Mouse (Mus musculus): ENCODE measurements around the gene Macrod2. TPM values are rescaled to one million over a fixed set of nuclear protein-coding genes. Genes with fewer than 3 reads are reported as not detected.
A peak's percentile ranks its signal among the peaks of the same experiment; 100 is the strongest.

Macrod2 gene
- polyA plus RNA-seq, 1 experiment from 2014 or later = 35.0 TPM

GRCm38 (mm10) chr2:141587290-141587689, 1192.2 kb downstream of the Macrod2 start:
- H3K4me3 ChIP-seq = no peak overlapping the region
- no peaks in the 10 kb centered on the region for H3K4me1 ChIP-seq
- H3K9me3 ChIP-seq = no peaks in the 10 kb centered on the region
- H3K9ac ChIP-seq = no peak overlapping the region
- WGBS = 65% methylated on average over 2 of the region's 2 CpGs
- no peaks in the 10 kb centered on the region for H3K36me3 ChIP-seq
- no peak for ATAC-seq (ENCODE audit: borderline replicate concordance, extremely low read depth, low FRiP score, low TSS enrichment)
- no peak overlapping the region for H3K4me2 ChIP-seq
- no peaks in the 10 kb centered on the region for H3K27me3 ChIP-seq
- no peak overlapping the region for H3K27ac ChIP-seq

GRCm38 (mm10) chr2:141591326-141591725, 1196.2 kb downstream of the Macrod2 start:
- ATAC-seq (ENCODE audit: borderline replicate concordance, extremely low read depth, low FRiP score, low TSS enrichment) = no peak
- Histone ChIP-seq H3K9ac (no peak overlapping the region), H3K4me1 (no peaks in the 10 kb centered on the region), H3K9me3 (no peaks in the 10 kb centered on the region), H3K36me3 (no peaks in the 10 kb centered on the region), H3K4me2 (no peak overlapping the region), H3K27ac (no peak overlapping the region), H3K4me3 (no peak overlapping the region), H3K27me3 (no peaks in the 10 kb centered on the region)
- WGBS = 64% methylated on average over 4 of the region's 4 CpGs

- Histone ChIP-seq H3K27ac (no peak overlapping the region), H3K27me3 (no peaks in the 10 kb centered on the region), H3K4me3 (no peak overlapping the region), H3K36me3 (no peaks in the 10 kb centered on the region), H3K9ac (no peak overlapping the region), H3K4me2 (no peak overlapping the region), H3K4me1 (no peaks in the 10 kb centered on the region), H3K9me3 (no peaks in the 10 kb centered on the region)
- 68% methylated on average over 4 of the region's 4 CpGs for WGBS
- ATAC-seq (ENCODE audit: borderline replicate concordance, extremely low read depth, low FRiP score, low TSS enrichment) = no peak
Measured at GRCm38 (mm10) chr2:141594811-141595210, 1199.7 kb downstream of the Macrod2 start.

DNA sequence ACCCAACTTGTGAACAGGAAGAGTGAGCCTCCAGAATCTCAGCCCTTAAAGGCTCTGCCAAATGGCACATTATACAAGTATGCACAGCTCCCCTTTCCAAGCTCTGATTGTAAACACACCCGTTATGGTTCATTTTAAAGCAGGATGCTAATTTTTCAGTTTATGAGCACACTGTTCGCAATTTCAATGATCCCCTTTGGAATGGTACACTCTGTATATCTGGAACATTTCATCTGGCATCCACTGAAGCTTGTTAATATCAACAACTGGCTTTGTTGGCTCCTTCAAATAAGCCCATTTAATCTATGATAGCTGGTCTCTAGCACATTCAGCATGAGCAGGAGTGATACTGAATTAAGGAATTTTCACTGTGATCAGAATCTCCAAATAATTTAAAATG, 1222.6 kb downstream of the Macrod2 start:
- no peaks in the 10 kb centered on the region for H3K4me1 ChIP-seq
- WGBS = 62% methylated on average over 2 of the region's 2 CpGs
- H3K9me3 ChIP-seq = no peaks in the 10 kb centered on the region
- no peak overlapping the region for H3K27ac ChIP-seq
- H3K4me2 ChIP-seq = no peak overlapping the region
- no peak overlapping the region for H3K4me3 ChIP-seq
- H3K27me3 ChIP-seq = no peaks in the 10 kb centered on the region
- ATAC-seq (ENCODE audit: borderline replicate concordance, extremely low read depth, low FRiP score, low TSS enrichment) = no peak
- H3K9ac ChIP-seq = no peak overlapping the region
- H3K36me3 ChIP-seq = no peaks in the 10 kb centered on the region

DNA sequence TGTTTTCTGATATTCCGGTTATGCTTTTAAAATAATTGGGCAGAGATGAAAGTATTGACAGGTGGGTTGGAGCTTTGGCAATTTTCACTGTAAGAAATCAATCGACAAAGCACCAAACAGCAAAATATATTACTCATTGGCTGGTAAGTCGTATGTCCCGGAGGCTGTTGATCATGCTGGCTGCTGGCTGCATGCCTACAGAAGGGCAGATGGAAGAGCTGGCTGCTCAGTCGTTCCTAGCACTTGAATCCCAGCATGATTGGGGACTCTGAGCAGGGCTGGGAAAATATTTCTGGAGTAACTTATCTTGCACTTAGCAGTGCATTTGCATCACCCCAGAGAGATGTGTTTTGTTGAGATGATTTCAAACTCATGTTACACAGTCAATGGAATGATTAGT, 1223.1 kb downstream of the Macrod2 start:
- Histone ChIP-seq H3K27me3 (no peaks in the 10 kb centered on the region), H3K9me3 (no peaks in the 10 kb centered on the region), H3K4me2 (no peak overlapping the region), H3K4me3 (no peak overlapping the region), H3K4me1 (no peaks in the 10 kb centered on the region), H3K9ac (no peak overlapping the region), H3K36me3 (no peaks in the 10 kb centered on the region), H3K27ac (no peak overlapping the region)
- ATAC-seq (ENCODE audit: borderline replicate concordance, extremely low read depth, low FRiP score, low TSS enrichment) = no peak
- WGBS = 66% methylated on average over 5 of the region's 5 CpGs

DNA sequence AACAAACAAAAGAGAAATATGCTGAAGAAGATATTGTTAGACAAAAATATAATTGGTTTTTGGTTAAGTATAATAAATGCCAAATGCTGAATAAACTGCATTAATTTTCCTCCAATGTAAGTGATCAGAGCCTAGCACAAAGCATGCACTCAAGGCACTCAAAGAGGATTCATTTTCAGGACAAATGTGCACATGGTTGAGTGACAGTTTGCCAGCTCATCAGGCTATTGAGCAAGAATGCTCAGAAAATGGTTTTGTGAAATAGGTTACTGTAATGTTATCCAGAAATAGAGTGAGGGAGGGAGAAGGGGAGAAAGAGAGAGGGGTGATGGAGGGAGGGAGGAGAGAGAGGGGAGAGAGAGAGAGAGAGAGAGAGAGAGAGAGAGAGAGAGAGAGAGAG, 1268.9 kb downstream of the Macrod2 start:
- ATAC-seq (ENCODE audit: borderline replicate concordance, extremely low read depth, low FRiP score, low TSS enrichment) = no peak
- H3K27me3 ChIP-seq = no peaks in the 10 kb centered on the region
- H3K9ac ChIP-seq = no peak overlapping the region
- H3K36me3 ChIP-seq = no peaks in the 10 kb centered on the region
- H3K9me3 ChIP-seq = no peaks in the 10 kb centered on the region
- H3K4me1 ChIP-seq = no peaks in the 10 kb centered on the region
- no peak overlapping the region for H3K4me2 ChIP-seq
- H3K4me3 ChIP-seq = no peak overlapping the region
- no peak overlapping the region for H3K27ac ChIP-seq

GRCm38 (mm10) chr2:141672814-141673213, 1277.7 kb downstream of the Macrod2 start:
- no peaks in the 10 kb centered on the region for H3K36me3 ChIP-seq
- H3K4me3 ChIP-seq = no peak overlapping the region
- no peak overlapping the region for H3K9ac ChIP-seq
- no peak overlapping the region for H3K27ac ChIP-seq
- no peaks in the 10 kb centered on the region for H3K9me3 ChIP-seq
- no peak overlapping the region for H3K4me2 ChIP-seq
- no peaks in the 10 kb centered on the region for H3K4me1 ChIP-seq
- H3K27me3 ChIP-seq = no peaks in the 10 kb centered on the region
- WGBS = 44% methylated on average over 3 of the region's 3 CpGs
- ATAC-seq (ENCODE audit: borderline replicate concordance, extremely low read depth, low FRiP score, low TSS enrichment) = peak; percentile 65; the same call in 1 of the 2 replicates

DNA sequence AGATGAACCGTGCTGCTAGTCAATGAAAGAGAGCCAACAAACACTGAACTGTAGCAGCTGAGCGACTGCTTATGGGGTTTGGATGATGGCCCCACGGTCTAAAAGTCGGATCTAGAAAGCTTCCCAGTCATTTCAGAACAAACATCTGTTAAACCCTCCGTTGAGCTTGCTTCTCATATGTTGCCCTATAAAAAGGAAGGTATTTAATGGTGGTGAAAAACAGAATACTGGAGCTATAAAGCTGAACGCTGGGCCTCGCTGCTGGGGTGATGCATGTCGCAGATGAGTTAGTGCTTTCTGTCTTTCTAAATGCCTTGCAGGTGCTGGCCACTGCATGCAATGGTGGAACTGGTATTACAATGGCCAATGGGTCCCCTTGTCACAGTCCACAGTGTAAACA, 1278.3 kb downstream of the Macrod2 start:
- H3K4me1 ChIP-seq = no peaks in the 10 kb centered on the region
- H3K4me2 ChIP-seq = no peak overlapping the region
- no peak overlapping the region for H3K4me3 ChIP-seq
- no peaks in the 10 kb centered on the region for H3K27me3 ChIP-seq
- WGBS = 70% methylated on average over 8 of the region's 8 CpGs
- ATAC-seq (ENCODE audit: borderline replicate concordance, extremely low read depth, low FRiP score, low TSS enrichment) = no peak
- no peak overlapping the region for H3K27ac ChIP-seq
- no peaks in the 10 kb centered on the region for H3K9me3 ChIP-seq
- H3K9ac ChIP-seq = no peak overlapping the region
- no peaks in the 10 kb centered on the region for H3K36me3 ChIP-seq

DNA sequence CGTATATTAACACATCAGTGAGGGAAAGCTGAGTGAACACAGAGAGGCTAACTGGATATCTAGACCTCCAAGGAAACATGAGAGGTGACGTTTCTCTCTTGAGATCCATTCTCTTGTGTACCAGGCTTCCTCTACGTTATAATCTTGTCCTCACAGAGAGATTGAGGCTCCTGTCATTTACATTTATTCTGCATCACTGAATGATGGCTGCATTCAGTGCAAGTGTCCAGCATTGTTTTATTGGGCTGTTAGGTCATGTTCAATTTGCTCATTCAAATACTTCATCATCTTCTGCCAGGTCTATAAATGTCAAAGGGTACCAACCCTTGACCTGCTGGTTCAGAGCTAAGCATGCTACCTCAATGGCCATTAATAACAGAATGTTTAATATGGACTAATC, 1302.4 kb downstream of the Macrod2 start:
- Histone ChIP-seq H3K9me3 (no peaks in the 10 kb centered on the region), H3K9ac (no peak overlapping the region), H3K27ac (no peak overlapping the region), H3K4me3 (no peak overlapping the region), H3K4me1 (peaks cover 7% of the 10 kb centered on the region; the same call in 1 of the 2 replicates), H3K27me3 (no peaks in the 10 kb centered on the region), H3K4me2 (no peak overlapping the region), H3K36me3 (no peaks in the 10 kb centered on the region)
- no peak for ATAC-seq (ENCODE audit: borderline replicate concordance, extremely low read depth, low FRiP score, low TSS enrichment)
- 77% methylated on average over 3 of the region's 3 CpGs for whole genome bisulfite sequencing

DNA sequence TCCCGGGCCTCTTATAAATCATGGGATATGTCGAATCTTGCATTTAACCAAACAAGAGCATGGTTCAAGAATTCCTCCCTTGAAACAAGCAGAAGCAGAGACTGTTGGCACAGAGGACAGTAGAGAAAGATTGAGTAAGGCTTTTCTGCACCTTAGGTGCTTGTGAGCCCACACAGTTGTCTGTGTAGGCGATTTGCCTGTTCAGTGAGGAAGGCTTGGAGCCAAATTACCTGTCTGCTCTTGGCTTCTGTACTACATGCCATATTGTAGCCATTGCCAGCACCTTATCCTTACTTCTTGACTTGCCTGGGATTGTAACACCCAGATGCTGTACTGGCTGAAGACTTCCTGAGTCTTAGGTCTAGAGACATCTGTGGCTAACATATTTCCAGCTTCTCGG, 1303.2 kb downstream of the Macrod2 start:
- H3K27ac ChIP-seq = no peak overlapping the region
- H3K4me2 ChIP-seq = no peak overlapping the region
- no peaks in the 10 kb centered on the region for H3K27me3 ChIP-seq
- 49% methylated on average over 4 of the region's 4 CpGs for WGBS
- no peaks in the 10 kb centered on the region for H3K9me3 ChIP-seq
- peak; percentile 39; the same call in 1 of the 2 replicates for ATAC-seq (ENCODE audit: borderline replicate concordance, extremely low read depth, low FRiP score, low TSS enrichment)
- peaks cover 7% of the 10 kb centered on the region; the same call in 1 of the 2 replicates for H3K4me1 ChIP-seq
- no peaks in the 10 kb centered on the region for H3K36me3 ChIP-seq
- no peak overlapping the region for H3K9ac ChIP-seq
- no peak overlapping the region for H3K4me3 ChIP-seq

DNA sequence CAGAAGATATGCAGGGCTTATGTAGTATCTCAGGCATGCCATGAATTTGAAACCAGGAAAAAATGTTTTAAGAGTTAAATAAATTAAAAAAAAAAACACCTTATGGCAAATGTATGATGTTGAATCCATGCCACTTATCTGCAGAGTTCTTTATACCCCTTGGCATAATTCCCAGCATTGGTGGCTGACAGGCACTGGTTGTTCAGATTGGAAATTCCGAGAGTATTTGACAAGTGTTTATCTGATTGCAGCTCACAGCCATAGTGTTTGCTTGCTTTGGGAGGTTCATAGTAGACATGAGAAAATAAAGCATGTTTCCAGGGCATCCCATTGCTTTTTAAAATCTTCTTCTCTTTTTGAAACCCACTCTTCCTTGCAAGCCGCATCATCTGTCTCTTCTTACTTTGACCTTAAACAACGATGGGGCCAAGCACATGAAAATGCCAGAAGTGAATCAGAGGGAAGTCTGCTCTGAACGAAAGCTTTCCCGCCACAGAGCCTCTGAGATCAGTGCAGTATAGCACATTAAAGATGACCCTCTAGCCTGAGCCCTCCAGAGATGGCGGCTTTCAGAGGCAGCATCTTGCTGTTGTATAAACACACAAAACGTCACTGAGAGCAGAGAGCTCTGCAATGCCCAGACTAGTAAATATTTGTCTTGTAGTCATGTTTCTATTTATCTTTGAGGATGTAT, 1305.8 kb downstream of the Macrod2 start:
- ATAC-seq (ENCODE audit: borderline replicate concordance, extremely low read depth, low FRiP score, low TSS enrichment) = no peak; the same call in 1 of the 2 replicates
- Histone ChIP-seq H3K4me1 (peaks cover 7% of the 10 kb centered on the region; the same call in 1 of the 2 replicates), H3K9ac (no peak overlapping the region), H3K9me3 (no peaks in the 10 kb centered on the region), H3K36me3 (no peaks in the 10 kb centered on the region), H3K27ac (no peak overlapping the region), H3K4me3 (no peak overlapping the region), H3K4me2 (no peak overlapping the region), H3K27me3 (no peaks in the 10 kb centered on the region)
- WGBS = 10% methylated on average over 7 of the region's 7 CpGs

- Histone ChIP-seq H3K9ac (no peak overlapping the region), H3K36me3 (no peaks in the 10 kb centered on the region), H3K27me3 (no peaks in the 10 kb centered on the region), H3K9me3 (no peaks in the 10 kb centered on the region), H3K4me1 (no peaks in the 10 kb centered on the region), H3K4me2 (no peak overlapping the region), H3K27ac (no peak overlapping the region), H3K4me3 (no peak overlapping the region)
- WGBS = 75% methylated on average over 2 of the region's 2 CpGs
- ATAC-seq (ENCODE audit: borderline replicate concordance, extremely low read depth, low FRiP score, low TSS enrichment) = no peak
Measured at GRCm38 (mm10) chr2:141711785-141712184, 1316.7 kb downstream of the Macrod2 start.

- 81% methylated on average over 4 of the region's 4 CpGs for WGBS
- no peaks in the 10 kb centered on the region for H3K9me3 ChIP-seq
- no peak overlapping the region for H3K9ac ChIP-seq
- H3K36me3 ChIP-seq = no peaks in the 10 kb centered on the region
- no peak overlapping the region for H3K4me3 ChIP-seq
- no peaks in the 10 kb centered on the region for H3K27me3 ChIP-seq
- no peaks in the 10 kb centered on the region for H3K4me1 ChIP-seq
- no peak for ATAC-seq (ENCODE audit: borderline replicate concordance, extremely low read depth, low FRiP score, low TSS enrichment)
- no peak overlapping the region for H3K27ac ChIP-seq
- H3K4me2 ChIP-seq = no peak overlapping the region
Measured at GRCm38 (mm10) chr2:141712265-141712664, 1317.2 kb downstream of the Macrod2 start.
